Mouse (Mus musculus) lung, postnatal 0 days (tissue): ENCODE measurements around the gene Abcf2. TPM values are rescaled to one million over a fixed set of nuclear protein-coding genes. Genes with fewer than 3 reads are reported as not detected.

Experiments used
- ATAC-seq: fragments of 200-750 bp; cut with Nextera tagmentation; 2 replicates; pipeline ENCODE4 v1.8.0; 2017; ENCODE audit warnings: moderate library complexity
- DNase-seq: peaks from one replicate; pipeline ENCODE4 v3.0.0-alpha.2; 2016; ENCODE audit warnings: low spot score
- H3K27ac ChIP-seq: fragments of 300-500 bp; sonication (generic); 2 replicates; pipeline ENCODE4 v1.5.1; 2014; ENCODE audit warnings: antibody characterized with exemption, mild to moderate bottlenecking, low read length, mixed read lengths
- H3K27me3 ChIP-seq: fragments of 300-500 bp; sonication (generic); replicated peaks from 2 replicates; pipeline ENCODE4 v1.6.1; 2014; ENCODE audit warnings: low read length, mixed read lengths; ENCODE audit not compliant: insufficient read depth
- H3K36me3 ChIP-seq: fragments of 300-500 bp; sonication (generic); 2 replicates; pipeline ENCODE4 v1.6.1; 2014; ENCODE audit warnings: low read length, mixed read lengths; ENCODE audit not compliant: insufficient read depth
- H3K4me1 ChIP-seq: fragments of 300-500 bp; sonication (generic); 2 replicates; pipeline ENCODE4 v1.6.1; 2014; ENCODE audit warnings: antibody characterized with exemption, low read depth, low read length, mixed read lengths; ENCODE audit not compliant: insufficient read depth
- H3K4me2 ChIP-seq: fragments of 300-500 bp; sonication (generic); replicated peaks from 2 replicates; pipeline ENCODE4 v1.6.1; 2014; ENCODE audit warnings: low read depth, mild to moderate bottlenecking, low read length, moderate library complexity, mixed read lengths
- H3K4me3 ChIP-seq: fragments of 300-500 bp; sonication (generic); 2 replicates; pipeline ENCODE4 v1.5.1; 2014; ENCODE audit warnings: low read depth, low read length
- H3K9ac ChIP-seq: fragments of 300-500 bp; sonication (generic); replicated peaks from 2 replicates; pipeline ENCODE4 v1.6.1; 2014; ENCODE audit warnings: low read depth, mild to moderate bottlenecking
- H3K9me3 ChIP-seq: fragments of 300-500 bp; sonication (generic); 2 replicates; pipeline ENCODE4 v1.6.1; 2016; ENCODE audit warnings: low read length, mixed read lengths
- CTCF ChIP-seq: IDR thresholded peaks from 2 replicates; pipeline ENCODE4 v1.5.1; 2016; ENCODE audit warnings: antibody characterized with exemption, mild to moderate bottlenecking
- EP300 ChIP-seq: IDR thresholded peaks from 2 replicates; pipeline ENCODE4 v1.6.1; 2016; ENCODE audit warnings: antibody characterized with exemption, mild to moderate bottlenecking, control low read depth
- WGBS: fragments of 180-500 bp; shearing (Covaris S2); extraction: QIAGEN DNeasy Blood & Tissue Kit; methylation state at CpG from one replicate; pipeline ENCODE4 v1.1.7; 2014; 5-methylcytosine and 5-hydroxymethylcytosine counted together
- microRNA counts: library from miRNA; unstranded; fragments of <30 nt; microRNA quantifications from one replicate; lab custom pipeline; 2015
- microRNA-seq: library from miRNA; unstranded; fragments of <30 nt; microRNA quantifications from one replicate; pipeline ENCODE4, GENCODE M21; 2016
- polyA plus RNA-seq: library from polyadenylated mRNA; unstranded; fragments of >200 nt; fragmentation: Nextera tagmentation; extraction: Ambion mirVana; gene quantifications from 2 replicates; pipeline ENCODE4 v1.2.1, GENCODE M21; 2015

Gene Abcf2
- polyA plus RNA-seq, 1 experiment from 2014 or later: 47.7 TPM

- Histone ChIP-seq H3K4me3 (peak overlapping the region; percentile 33), H3K9me3 (no peaks in the 10 kb centered on the region), H3K36me3 (no peaks in the 10 kb centered on the region), H3K9ac (no peak overlapping the region), H3K4me1 (0 out of 2 replicates have a peak, but pooled peaks cover 5% of the 10 kb centered on the region), H3K4me2 (peak overlapping the region; percentile 60), H3K27ac (no peak overlapping the region), H3K27me3 (peaks cover 62% of the 10 kb centered on the region)
- no peak for DNase-seq
- WGBS: 2% methylated on average over 51 of the region's 109 CpGs
- TF ChIP-seq CTCF: no peak
- TF ChIP-seq EP300: no peak
- peak; percentile 20 for ATAC-seq
Measured at GRCm38 (mm10) chr5:24526190-24526888, 50.9 kb downstream of the Abcf2 start.

- peak overlapping the region; percentile 33 for H3K4me3 ChIP-seq
Measured at GRCm38 (mm10) chr5:24525360-24526189, 51.7 kb downstream of the Abcf2 start.

GRCm38 (mm10) chr5:24524522-24524921 lies 52.7 kb downstream of the Abcf2 start:
- Histone ChIP-seq H3K36me3 (no peaks in the 10 kb centered on the region), H3K27me3 (peaks cover 58% of the 10 kb centered on the region), H3K9me3 (no peaks in the 10 kb centered on the region), H3K4me3 (no peak overlapping the region), H3K9ac (no peak overlapping the region), H3K27ac (no peak overlapping the region), H3K4me2 (no peak overlapping the region), H3K4me1 (0 out of 2 replicates have a peak, but pooled peaks cover 5% of the 10 kb centered on the region)
- no peak for ATAC-seq
- 26% methylated on average over 4 of the region's 4 CpGs for WGBS
- TF ChIP-seq EP300 (no peak), CTCF (no peak)
- no peak for DNase-seq

More at GRCm38 (mm10) chr5:24525360-24526189, 51.7 kb downstream of the Abcf2 start:
- 4% methylated on average over 34 of the region's 34 CpGs for WGBS
- no peak for TF ChIP-seq CTCF
- TF ChIP-seq EP300: no peak
- no peak for DNase-seq
- Histone ChIP-seq H3K36me3 (no peaks in the 10 kb centered on the region), H3K27ac (no peak overlapping the region), H3K27me3 (peaks cover 62% of the 10 kb centered on the region), H3K4me2 (peak overlapping the region; percentile 60), H3K9ac (no peak overlapping the region), H3K9me3 (no peaks in the 10 kb centered on the region), H3K4me1 (0 out of 2 replicates have a peak, but pooled peaks cover 5% of the 10 kb centered on the region)
- no peak for ATAC-seq

GRCm38 (mm10) chr5:24523806-24524205 lies 53.5 kb downstream of the Abcf2 start:
- H3K9ac ChIP-seq: no peak overlapping the region
- no peak overlapping the region for H3K4me2 ChIP-seq
- no peaks in the 10 kb centered on the region for H3K36me3 ChIP-seq
- no peak for ATAC-seq
- H3K9me3 ChIP-seq: no peaks in the 10 kb centered on the region
- DNase-seq: no peak
- 53% methylated on average over 8 of the region's 8 CpGs for WGBS
- peaks cover 52% of the 10 kb centered on the region for H3K27me3 ChIP-seq
- H3K4me3 ChIP-seq: no peak overlapping the region
- TF ChIP-seq CTCF (no peak), EP300 (no peak)
- H3K4me1 ChIP-seq: 0 out of 2 replicates have a peak, but pooled peaks cover 5% of the 10 kb centered on the region
- no peak overlapping the region for H3K27ac ChIP-seq

- WGBS: 50% methylated on average over 8 of the region's 8 CpGs
- Histone ChIP-seq H3K36me3 (no peaks in the 10 kb centered on the region), H3K4me3 (no peak overlapping the region), H3K27ac (no peak overlapping the region), H3K4me1 (0 out of 2 replicates have a peak, but pooled peaks cover 4% of the 10 kb centered on the region), H3K27me3 (peaks cover 31% of the 10 kb centered on the region), H3K9me3 (no peaks in the 10 kb centered on the region), H3K4me2 (no peak overlapping the region), H3K9ac (no peak overlapping the region)
- no peak for TF ChIP-seq CTCF
- no peak for TF ChIP-seq EP300
- no peak for ATAC-seq
- no peak for DNase-seq
Measured at GRCm38 (mm10) chr5:24521366-24521765, 55.9 kb downstream of the Abcf2 start.

MicroRNAs encoded within 50 kb of the gene (microRNA counts, 519-probe panel; counts per million panel counts)
- microRNA mmu-miR-671-3p (lab: Ali Mortazavi, UCI): not detected
- microRNA mmu-miR-671-5p (lab: Ali Mortazavi, UCI): not detected

Small RNAs within 50 kb of the gene (microRNA-seq; reads per million reads assigned to microRNA genes)
- gene Mir671: 200 reads per million, percentile 57 among the genes with 10 or more reads in this experiment

Other genes with a start within 250 kb of the Abcf2 start
- gene Kcnh2, start 225.9 kb downstream of the Abcf2 start, polyA plus RNA-seq: 5.0 and 5.8 TPM in 2 replicates
- 20.3 and 26.5 TPM in 2 replicates for gene Nos3, start 212.7 kb downstream of the Abcf2 start, polyA plus RNA-seq
- 0.54 and 0.94 TPM in 2 replicates for gene Atg9b, start 185.3 kb downstream of the Abcf2 start, polyA plus RNA-seq
- gene Abcb8, start 183.8 kb downstream of the Abcf2 start, polyA plus RNA-seq: 22.4 and 25.6 TPM in 2 replicates
- gene Asic3, start 164.1 kb downstream of the Abcf2 start, polyA plus RNA-seq: 0.07 and 0.29 TPM in 2 replicates
- gene Cdk5, start 153.9 kb downstream of the Abcf2 start, polyA plus RNA-seq: 31.1 and 31.6 TPM in 2 replicates
- 28.9 and 35.0 TPM in 2 replicates for gene Slc4a2, start 153.6 kb downstream of the Abcf2 start, polyA plus RNA-seq
- 58.4 and 65.1 TPM in 2 replicates for gene Fastk, start 132.2 kb downstream of the Abcf2 start, polyA plus RNA-seq
- 16.6 and 17.7 TPM in 2 replicates for gene Tmub1, start 129.6 kb downstream of the Abcf2 start, polyA plus RNA-seq
- 44.7 and 51.2 TPM in 2 replicates for gene Agap3, start 125.3 kb downstream of the Abcf2 start, polyA plus RNA-seq
- 0.06 TPM in 1 of 2 replicates, not detected in the other for gene Gbx1, start 50.3 kb downstream of the Abcf2 start, polyA plus RNA-seq
- gene Asb10, start 36.5 kb downstream of the Abcf2 start, polyA plus RNA-seq: 0.21 and 0.29 TPM in 2 replicates
- not detected in 2 replicates for gene 4931409K22Rik, start 20.7 kb downstream of the Abcf2 start, polyA plus RNA-seq
- gene Chpf2, start 9.3 kb upstream of the Abcf2 start, polyA plus RNA-seq: 18.3 and 22.5 TPM in 2 replicates
- 8.0 and 12.1 TPM in 2 replicates for gene Smarcd3, start 46.9 kb upstream of the Abcf2 start, polyA plus RNA-seq
- gene Nub1, start 108.1 kb upstream of the Abcf2 start, polyA plus RNA-seq: 33.0 and 34.5 TPM in 2 replicates
- gene Wdr86, start 153.3 kb upstream of the Abcf2 start, polyA plus RNA-seq: 11.0 and 12.5 TPM in 2 replicates
- 5.8 TPM in 2 replicates for gene Crygn, start 180.5 kb upstream of the Abcf2 start, polyA plus RNA-seq